Mouse (Mus musculus) left cerebral cortex, postnatal 10 days (tissue): ENCODE measurements at regions not wholly inside any gene's neighbourhood (a gene's known extent, or its start where the extent isn't known, plus 50 kb on each side); places are given as distances from the start of the nearest gene placed in this dataset.

Experiments
- DNase-seq, 2 experiments: peaks; one replicate each; pipeline ENCODE4 v3.0.0; 2021 to 2022; ENCODE audit warnings: low spot score in 2 of 2, mixed read lengths in 1 of 2; ENCODE audit errors: extremely low spot score in 1 of 2
- intact Hi-C: fragments of 180-260 bp; cut with DNase I; formaldehyde crosslinking; loops from one replicate; pipeline ENCODE4 v1.15.1; 2025

GRCm38 (mm10) chrX:121533360-121533759 is 863.8 kb downstream of the Nap1l3 start:
- no peak for DNase-seq
- intact Hi-C loops, result no loop called here

- no peak for DNase-seq
- intact Hi-C loops, result no loop called here
Observed at GRCm38 (mm10) chrX:121519830-121520229, 877.4 kb downstream of the Nap1l3 start.

GRCm38 (mm10) chrX:121497727-121498126 is 899.5 kb downstream of the Nap1l3 start:
- DNase-seq, result peak; percentile 2 to 47

GRCm38 (mm10) chrX:121497219-121497618 is 900.0 kb downstream of the Nap1l3 start:
- intact Hi-C loops, result no loop called here
- no peak for DNase-seq

More at GRCm38 (mm10) chrX:121497727-121498126, 899.5 kb downstream of the Nap1l3 start:
- intact Hi-C loops, result no loop called here

GRCm38 (mm10) chrX:121479402-121479989 is 917.7 kb downstream of the Nap1l3 start:
- DNase-seq, result no peak
- intact Hi-C loops, result no loop called here

GRCm38 (mm10) chrX:121429078-121429477 is 968.1 kb downstream of the Nap1l3 start:
- no peak for DNase-seq
- intact Hi-C loops, result no loop called here
